Mouse (Mus musculus): ENCODE measurements around the gene Dctn2.
"Not testable (repeated sequence)": the region's sequence is repeated elsewhere in the genome, so short reads cannot be mapped to it uniquely, and the experiment has no call there.

The Dctn2 gene

DNA sequence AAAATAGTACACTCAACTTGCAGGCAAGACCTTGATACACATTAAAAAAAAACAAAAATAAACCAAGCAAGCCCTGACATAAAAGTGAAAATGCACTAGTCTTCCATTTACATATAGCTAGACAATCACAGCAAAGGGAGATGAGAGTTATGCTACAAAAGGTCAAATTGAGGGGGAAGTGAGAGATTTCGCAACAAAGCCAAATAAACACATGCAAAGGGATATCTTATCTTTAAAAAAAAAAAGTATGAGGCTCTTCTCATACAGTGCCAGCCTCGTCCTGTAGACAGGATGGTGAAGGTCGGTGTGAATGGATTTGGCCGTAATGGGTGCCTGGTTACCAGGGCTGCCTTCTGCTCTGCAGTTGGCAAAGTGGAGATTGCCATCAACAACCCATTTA lies 46.7 kb downstream of the Dctn2 start:
- no peak for DNase-seq (ENCODE audit: low spot score)

DNA sequence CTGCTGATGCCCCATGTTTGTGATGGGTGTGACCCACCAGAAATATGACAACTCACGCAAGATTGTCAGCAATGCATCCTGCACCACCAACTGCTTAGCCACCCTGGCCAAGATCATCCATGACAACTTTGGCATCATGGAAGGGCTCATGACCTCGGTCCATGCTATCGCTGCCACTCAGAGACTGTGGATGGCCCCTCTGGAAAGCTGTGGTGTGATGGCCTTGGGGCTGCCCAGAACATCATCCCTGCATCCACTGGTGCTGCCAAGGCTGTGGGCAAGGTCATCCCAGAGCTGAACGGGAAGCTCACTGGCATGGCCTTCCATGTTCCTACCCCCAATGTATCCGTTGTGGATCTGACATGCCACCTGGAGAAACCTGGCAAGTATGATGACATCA lies 47.3 kb downstream of the Dctn2 start:
- DNase-seq (ENCODE audit: low spot score): not testable (repeated sequence)

DNA sequence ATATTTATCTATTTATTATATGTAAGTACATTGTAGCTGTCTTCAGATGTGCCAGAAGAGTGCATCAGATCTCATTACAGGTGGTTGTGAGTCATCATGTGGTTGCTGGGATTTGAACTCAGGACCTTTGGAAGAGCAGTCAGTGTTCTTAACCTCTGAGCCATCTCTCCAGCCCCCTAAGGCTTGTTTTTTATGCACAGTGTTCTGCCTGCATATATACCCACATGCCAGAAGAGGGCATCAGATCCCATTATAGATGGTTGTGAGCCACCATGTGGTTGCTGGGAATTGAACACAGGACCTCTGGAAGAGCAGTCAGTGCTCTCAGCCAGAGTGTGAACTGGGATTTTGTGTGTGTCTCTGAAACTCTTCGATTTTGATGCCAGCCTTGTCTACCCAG lies 48.8 kb downstream of the Dctn2 start:
- DNase-seq (ENCODE audit: low spot score): not testable (repeated sequence)

DNA sequence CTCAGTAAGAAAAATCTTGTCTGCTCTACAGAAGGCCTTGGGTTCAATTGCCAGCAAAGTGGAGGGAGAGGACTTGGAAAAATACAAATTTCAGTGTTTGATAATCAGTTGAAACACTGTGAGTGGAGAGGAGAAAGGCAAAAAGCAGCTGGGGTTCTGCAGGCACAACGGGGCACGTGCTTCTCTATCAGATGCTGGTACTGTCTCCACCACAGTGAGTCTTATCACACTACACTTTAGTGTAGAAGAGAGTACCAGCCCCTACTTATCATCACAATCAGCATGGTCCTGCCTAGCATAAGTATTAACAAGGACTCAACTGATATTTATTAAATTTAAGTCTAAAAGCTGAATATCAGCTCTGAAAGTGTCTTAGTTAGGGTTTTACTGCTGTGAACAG lies 51.1 kb downstream of the Dctn2 start:
- DNase-seq (ENCODE audit: low spot score): no peak

DNA sequence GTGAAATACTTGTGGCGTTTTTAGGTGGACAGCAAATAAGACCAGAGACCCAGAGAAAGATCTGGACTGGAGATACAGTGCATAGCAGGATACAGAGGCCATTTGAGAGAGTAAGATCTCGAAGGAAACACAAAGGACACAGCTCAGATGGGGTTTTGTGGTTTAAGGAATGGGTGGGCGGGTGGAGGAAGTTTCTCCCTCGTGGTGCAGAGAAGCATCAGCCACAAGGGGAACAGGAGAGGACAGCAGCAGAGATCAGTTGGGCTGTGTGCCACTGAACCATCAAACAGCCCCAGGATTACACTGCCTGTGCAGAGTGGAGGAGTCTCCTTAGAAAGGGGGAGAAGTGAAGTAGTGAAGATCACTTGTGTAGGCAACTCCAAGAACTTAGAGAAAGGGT lies 51.8 kb downstream of the Dctn2 start:
- DNase-seq (ENCODE audit: low spot score): no peak

DNA sequence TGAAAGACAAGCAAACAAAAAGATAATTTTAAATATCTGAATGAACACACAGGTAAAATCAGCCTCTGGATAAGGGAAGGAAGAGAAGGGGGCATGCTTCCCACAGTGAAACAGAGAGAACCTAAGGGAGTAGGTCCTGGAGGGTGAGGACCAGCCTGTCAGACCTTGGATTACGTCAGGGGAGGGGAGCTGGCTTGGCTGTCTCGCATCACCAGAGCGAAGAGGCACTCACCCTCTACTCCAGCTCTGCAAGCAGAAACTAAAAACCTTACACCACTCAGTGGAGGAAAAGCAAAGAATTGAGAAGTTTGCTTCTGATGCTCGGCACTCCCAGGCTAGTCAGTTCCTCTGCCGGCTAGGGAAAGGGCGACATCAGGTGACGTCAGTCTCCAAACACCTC lies 53.8 kb downstream of the Dctn2 start:
- no peak for DNase-seq (ENCODE audit: low spot score)

DNA sequence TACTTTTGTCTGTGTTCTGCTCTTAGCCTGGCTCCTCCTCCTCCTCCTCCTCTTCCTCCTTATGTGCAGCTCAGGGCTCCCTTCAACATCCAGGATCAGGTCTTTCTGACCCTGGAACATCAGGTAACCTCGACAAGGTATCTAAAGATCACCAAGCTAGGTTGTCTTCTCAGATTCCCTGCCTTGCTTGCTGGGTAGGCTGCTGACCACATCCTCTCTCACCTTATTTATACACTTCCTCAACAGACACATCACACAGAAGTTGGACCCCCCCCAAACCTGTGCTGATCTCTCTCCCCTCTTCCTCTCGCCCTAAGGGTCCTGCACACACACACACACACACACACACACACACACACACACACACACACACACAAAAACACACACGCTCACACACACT lies 55.5 kb downstream of the Dctn2 start, which contains the start of gene Arhgap9:
Gene Arhgap9, plus strand, starts transcription at position 344 of the 400 bp plus-strand sequence.
- DNase-seq (ENCODE audit: low spot score): no peak

DNA sequence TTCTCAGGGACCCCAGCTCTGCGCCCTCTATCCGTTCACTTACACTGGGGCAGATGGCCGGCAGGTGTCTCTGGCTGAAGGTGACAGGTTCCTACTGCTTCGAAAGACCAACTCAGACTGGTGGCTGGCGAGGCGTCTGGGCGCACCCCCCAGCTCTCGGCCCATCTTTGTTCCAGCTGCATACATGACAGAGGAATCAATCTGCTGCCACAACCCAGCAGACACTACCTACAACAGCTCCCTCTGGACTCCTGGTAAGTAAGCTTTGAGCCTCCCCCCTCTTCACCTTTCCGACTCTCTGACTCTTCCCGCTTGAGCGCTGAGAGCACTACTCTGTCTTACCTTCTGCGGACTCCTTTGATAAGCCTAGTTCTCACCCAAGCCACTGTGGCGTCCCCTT lies 56.0 kb downstream of the Dctn2 start:
- DNase-seq (ENCODE audit: low spot score): peak; percentile 43

DNA sequence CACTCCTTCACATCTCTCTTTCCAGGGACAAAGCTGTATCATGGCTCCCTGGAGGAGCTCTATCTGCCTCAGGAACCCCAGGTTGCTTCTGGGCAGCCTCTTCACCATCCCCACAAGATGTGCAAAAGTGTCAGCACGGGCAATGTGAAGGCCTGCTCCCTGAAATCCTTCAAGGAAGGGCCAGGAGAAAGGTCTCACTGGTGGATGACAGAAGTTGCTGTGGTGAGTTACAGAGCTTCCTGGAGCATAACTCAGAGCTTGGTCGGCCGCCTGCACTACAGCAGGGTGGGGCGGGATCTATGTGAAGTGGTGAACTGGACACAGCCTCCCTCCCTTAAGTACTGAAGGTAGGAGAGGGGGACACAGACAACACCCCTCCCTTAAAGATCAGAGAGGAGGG lies 56.5 kb downstream of the Dctn2 start:
- no peak for DNase-seq (ENCODE audit: low spot score)

DNA sequence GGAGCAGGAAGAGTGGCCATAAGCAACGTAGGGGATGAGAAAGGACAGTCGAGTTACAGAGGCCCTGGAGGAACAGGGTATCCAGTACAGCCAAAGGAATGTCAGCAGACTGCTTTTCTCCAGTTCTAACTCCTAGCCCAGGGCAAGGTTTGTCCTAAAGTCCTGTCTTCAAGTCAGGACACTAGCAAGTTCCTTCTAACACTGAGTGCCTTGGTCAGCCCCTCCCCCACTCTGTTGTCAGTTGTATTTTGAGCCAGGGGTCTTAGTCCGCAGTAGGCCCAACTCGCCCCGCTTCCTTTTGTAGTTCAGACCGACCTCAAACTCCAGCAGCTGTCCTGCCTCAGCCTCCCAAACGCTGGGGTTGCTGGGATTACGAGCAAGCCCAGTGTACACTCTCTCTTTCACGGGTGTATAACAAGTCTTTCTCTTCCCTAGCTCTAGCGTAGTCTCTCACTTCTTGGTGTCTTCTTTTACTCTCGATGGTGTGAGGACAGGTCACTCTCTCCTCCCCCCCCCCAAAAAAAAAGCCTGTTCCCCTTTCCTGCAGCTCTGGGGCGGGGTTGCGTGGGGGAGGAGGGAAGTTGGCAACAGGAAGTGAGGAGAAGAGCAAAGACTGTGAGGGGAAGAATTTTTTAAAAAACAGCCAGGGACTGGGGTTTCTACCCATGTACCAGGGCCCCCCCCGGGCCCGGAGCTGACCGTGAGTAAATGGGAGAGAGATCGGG lies 57.1 kb downstream of the Dctn2 start:
- DNase-seq (ENCODE audit: low spot score): peak; percentile 44

DNA sequence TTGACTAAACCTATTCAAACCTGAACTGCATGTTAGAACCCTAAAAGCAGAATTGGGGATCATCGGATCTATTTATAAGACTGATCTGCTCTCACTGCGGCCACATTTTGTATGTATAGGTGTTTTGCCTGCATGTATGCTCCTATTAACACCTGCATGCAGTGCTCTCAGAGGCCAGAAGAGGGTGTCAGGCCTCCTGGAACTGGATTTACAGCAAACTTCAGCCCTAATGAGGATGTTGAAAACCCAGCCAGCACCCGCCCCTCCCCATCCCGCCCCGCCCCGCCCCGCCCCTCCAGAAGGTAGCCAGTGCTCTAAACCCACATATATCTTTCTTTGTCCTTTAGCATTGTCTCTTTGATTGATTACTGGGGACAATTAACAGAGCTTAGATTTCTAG lies 58.3 kb downstream of the Dctn2 start:
- peak; percentile 61 for DNase-seq (ENCODE audit: low spot score)

DNA sequence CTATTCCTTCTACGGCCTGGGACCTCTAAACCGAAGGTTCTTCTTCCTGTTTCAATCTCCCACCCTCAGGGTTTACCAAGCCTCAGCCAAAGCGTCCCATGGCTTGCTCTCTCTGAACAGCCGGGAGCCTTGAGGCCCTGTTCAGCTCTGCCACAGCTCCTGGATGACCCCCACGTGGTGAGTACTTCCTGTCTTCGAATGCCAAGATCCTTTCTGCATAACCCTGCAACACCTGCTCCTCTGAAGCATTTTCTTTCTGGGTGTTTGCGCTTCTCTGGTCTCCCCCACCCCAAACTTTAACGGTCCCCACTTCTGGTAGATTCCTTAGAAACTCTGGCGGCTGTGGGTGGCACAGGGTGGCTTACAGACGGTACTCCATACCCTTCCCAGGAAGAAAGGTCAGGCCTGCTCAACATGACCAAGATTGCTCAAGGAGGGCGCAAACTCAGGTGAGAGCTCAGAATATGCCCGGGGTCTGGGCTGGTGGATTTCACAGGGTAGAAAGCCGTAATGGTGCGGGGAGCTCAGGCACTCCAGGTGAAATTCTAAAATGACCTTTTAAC lies 59.4 kb downstream of the Dctn2 start:
- DNase-seq (ENCODE audit: low spot score): no peak

DNA sequence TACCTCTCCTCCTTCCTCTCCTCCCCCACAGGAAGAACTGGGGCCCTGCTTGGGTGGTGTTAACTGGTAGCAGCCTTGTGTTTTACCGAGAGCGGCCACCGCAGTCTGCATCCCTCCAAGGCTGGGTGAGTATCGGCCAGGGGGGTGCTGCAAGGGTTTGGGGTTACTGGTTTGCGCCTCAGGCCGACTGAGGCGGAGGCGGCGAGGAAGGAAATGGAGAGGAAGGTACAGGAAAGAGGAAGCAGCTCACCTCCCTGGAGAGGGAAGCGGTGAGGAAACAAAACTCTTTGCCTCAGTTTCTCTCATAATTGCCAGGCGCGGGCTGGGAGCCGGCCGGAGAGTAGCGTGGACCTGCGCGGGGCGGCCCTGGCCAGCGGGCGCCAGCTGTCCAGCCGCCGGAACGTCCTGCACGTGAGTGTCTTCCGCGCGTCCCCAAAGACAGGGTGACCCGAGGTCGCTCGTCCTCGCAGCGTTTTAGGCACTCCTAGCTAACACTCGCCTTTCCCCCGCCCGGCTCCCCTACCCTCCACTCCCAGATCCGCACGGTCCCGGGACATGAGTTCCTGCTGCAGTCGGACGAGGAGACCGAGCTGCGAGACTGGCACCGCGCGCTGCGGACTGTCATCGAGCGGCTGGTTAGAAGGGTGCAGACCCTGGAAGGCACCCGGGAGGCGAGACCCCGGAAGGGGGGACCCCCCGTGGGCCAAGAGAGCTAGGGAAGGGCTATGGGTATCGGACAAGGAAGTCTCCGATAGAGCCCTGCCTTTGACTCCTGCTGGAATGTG lies 60.0 kb downstream of the Dctn2 start:
- peak; percentile 64 for DNase-seq (ENCODE audit: low spot score)

DNA sequence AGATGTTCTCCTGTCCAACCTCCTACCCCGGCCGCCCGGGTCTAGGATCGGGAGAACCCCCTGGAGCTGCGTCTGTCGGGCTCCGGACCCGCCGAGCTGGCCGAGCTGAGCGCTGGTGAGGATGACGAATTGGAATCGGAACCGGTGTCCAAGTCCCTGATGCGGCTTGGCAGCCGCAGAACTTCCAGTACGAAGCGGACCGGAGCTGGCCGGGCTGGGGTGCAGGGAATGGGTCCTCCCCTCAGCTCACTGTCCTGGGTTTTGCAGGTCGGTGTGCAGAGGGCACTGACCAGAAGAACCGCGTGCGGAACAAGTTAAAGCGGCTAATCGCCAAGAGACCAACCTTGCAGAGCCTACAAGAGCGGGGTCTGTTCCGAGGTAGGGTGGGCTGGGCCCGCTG lies 60.7 kb downstream of the Dctn2 start:
- peak; percentile 54 for DNase-seq (ENCODE audit: low spot score)

DNA sequence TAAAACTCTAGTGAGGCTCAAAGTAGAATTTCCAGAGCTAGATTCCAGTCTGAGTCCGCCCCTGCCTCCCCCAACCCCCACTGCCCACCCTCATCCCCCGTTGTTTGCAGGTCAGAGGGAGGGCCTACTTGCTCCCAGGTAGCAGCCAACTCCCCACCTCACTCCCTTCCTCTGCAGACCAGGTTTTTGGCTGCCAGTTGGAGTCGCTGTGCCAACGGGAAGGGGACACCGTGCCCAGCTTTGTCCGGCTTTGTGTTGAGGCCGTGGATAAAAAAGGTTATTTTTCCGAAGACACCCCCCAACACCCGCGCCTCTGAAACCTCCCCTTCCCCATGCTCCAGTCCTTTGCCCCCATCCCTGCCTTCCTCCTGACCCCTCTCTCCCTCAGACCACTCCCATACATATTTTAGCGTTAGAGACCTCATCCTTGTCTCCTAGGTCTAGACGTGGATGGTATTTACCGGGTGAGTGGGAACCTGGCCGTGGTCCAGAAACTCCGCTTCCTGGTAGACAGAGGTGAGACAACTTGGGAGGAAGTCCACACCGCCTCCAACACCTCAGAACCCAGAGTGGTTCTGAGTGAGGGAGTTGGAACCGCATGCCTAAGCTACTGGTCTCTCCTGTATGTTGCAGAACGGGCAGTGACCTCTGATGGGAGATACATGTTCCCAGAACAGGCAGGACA lies 61.4 kb downstream of the Dctn2 start:
- peak; percentile 66 for DNase-seq (ENCODE audit: low spot score)

DNA sequence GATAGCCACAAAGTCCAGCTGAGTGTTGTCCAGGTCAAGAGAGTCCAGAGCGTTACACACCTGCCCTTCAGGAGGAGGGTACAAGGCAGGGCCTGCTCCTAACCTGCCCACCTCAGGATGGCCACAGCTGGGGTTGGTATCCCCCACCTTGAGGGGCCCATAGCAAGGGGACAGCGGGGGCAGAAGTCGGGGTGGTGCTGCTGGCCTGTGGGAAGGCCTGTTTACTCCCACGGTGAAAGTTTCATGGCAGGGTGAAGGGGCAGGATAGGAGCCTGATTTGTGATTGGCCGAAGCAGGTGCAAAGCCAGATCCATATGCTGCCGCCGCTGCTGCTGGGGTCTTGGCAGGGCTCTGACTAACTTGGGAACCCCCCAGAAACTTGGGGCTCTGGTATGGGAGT lies 64.0 kb downstream of the Dctn2 start:
- DNase-seq (ENCODE audit: low spot score): no peak

All from testis, postnatal 10 days (tissue).